Mouse (Mus musculus) liver, postnatal 0 days (tissue): Measurements from ENCODE around the gene Tor1b. TPM values are rescaled to one million over a fixed set of nuclear protein-coding genes. Genes with fewer than 3 reads are reported as not detected.

ENCODE experiments used
- ATAC-seq: fragments of 200-750 bp; cut with Nextera tagmentation; 2 replicates; pipeline ENCODE4 v1.8.0; 2017; ENCODE audit warnings: mild to moderate bottlenecking, moderate library complexity
- DNase-seq: peaks from one replicate; pipeline ENCODE4 v3.0.0-alpha.2; 2016
- H3K27ac ChIP-seq: fragments of 300-500 bp; sonication (generic); 2 replicates; pipeline ENCODE4 v1.5.1; 2014; ENCODE audit warnings: antibody characterized with exemption, moderate library complexity, mild to moderate bottlenecking, low read depth
- H3K27me3 ChIP-seq: fragments of 300-500 bp; sonication (generic); 2 replicates; pipeline ENCODE4 v1.6.1; 2014; ENCODE audit warnings: low read length, control low read depth, mixed read lengths; ENCODE audit not compliant: insufficient read depth
- H3K36me3 ChIP-seq: fragments of 300-500 bp; sonication (generic); replicated peaks from 2 replicates; pipeline ENCODE4 v1.6.1; 2014; ENCODE audit warnings: mild to moderate bottlenecking, control low read depth, low read length, moderate library complexity, mixed read lengths; ENCODE audit not compliant: insufficient read depth
- H3K4me1 ChIP-seq: fragments of 300-500 bp; sonication (generic); 2 replicates; pipeline ENCODE4 v1.6.1; 2014; ENCODE audit warnings: antibody characterized with exemption, mild to moderate bottlenecking, control low read depth; ENCODE audit not compliant: insufficient read depth
- H3K4me2 ChIP-seq: fragments of 300-500 bp; sonication (generic); 2 replicates; pipeline ENCODE4 v1.6.1; 2014; ENCODE audit warnings: low read depth, mild to moderate bottlenecking, low read length, moderate library complexity, mixed read lengths
- H3K4me3 ChIP-seq: fragments of 300-500 bp; sonication (generic); 2 replicates; pipeline ENCODE4 v1.5.1; 2014; ENCODE audit warnings: low read depth, low read length
- H3K9ac ChIP-seq: fragments of 300-500 bp; sonication (generic); replicated peaks from 2 replicates; pipeline ENCODE4 v1.6.1; 2014; ENCODE audit warnings: mild to moderate bottlenecking, moderate library complexity
- H3K9me3 ChIP-seq: fragments of 300-500 bp; sonication (generic); 2 replicates; pipeline ENCODE4 v1.6.1; 2016; ENCODE audit warnings: mild to moderate bottlenecking, control low read depth, low read length, mixed read lengths
- CTCF ChIP-seq: sonication (generic); IDR thresholded peaks from 2 replicates; pipeline ENCODE4 v1.5.1; 2016; ENCODE audit warnings: antibody characterized with exemption, low read depth
- EP300 ChIP-seq: IDR thresholded peaks from 2 replicates; pipeline ENCODE4 v1.6.1; 2016; ENCODE audit warnings: antibody characterized with exemption, low read depth, mild to moderate bottlenecking
- WGBS: fragments of 180-500 bp; shearing (Covaris S2); extraction: QIAGEN DNeasy Blood & Tissue Kit; methylation state at CpG from one replicate; pipeline ENCODE4 v1.1.7; 2014; ENCODE audit not compliant: insufficient replicate concordance; 5-methylcytosine and 5-hydroxymethylcytosine counted together
- polyA plus RNA-seq: library from polyadenylated mRNA; unstranded; fragments of >200 nt; fragmentation: Nextera tagmentation; extraction: Ambion mirVana; gene quantifications from 2 replicates; pipeline ENCODE4 v1.2.1, GENCODE M21; 2015

Gene Tor1b
- polyA plus RNA-seq = 29.2 and 31.1 TPM in 2 replicates

GRCm38 (mm10) chr2:30952824-30953490 is at the start of gene Tor1b:
Gene Tor1b, plus strand, starts transcription at chr2:30952959.
- H3K4me2 ChIP-seq = peak within 1 kb of the TSS; percentile 83
- H3K27ac ChIP-seq = peak within 1 kb of the TSS; percentile 92
- peaks cover 39% of the 10 kb centered on the region for H3K4me1 ChIP-seq
- TF ChIP-seq CTCF = peak; percentile 46
- no peak for TF ChIP-seq EP300
- H3K9me3 ChIP-seq = no peaks in the 10 kb centered on the region
- peak within 1 kb of the TSS; percentile 78 for H3K4me3 ChIP-seq
- no peaks in the 10 kb centered on the region for H3K27me3 ChIP-seq
- peaks cover 32% of the 10 kb centered on the region for H3K36me3 ChIP-seq
- under 1% methylated on average over 60 of the region's 60 CpGs for WGBS
- ATAC-seq (peak; percentile 88), DNase-seq (peak; percentile 89)
- H3K9ac ChIP-seq = peak within 1 kb of the TSS; percentile 83

GRCm38 (mm10) chr2:30904231-30904630 is 48.5 kb upstream of the Tor1b start:
- Histone ChIP-seq H3K9ac (no peak overlapping the region), H3K4me3 (no peak overlapping the region), H3K27ac (no peak overlapping the region), H3K27me3 (peaks cover 17% of the 10 kb centered on the region; the same call in 1 of the 2 replicates), H3K36me3 (no peaks in the 10 kb centered on the region), H3K9me3 (no peaks in the 10 kb centered on the region), H3K4me2 (no peak overlapping the region), H3K4me1 (no peaks in the 10 kb centered on the region)
- ATAC-seq = no peak
- no peak for DNase-seq
- 78% methylated on average over 6 of the region's 6 CpGs for WGBS
- TF ChIP-seq EP300 = no peak
- no peak for TF ChIP-seq CTCF

DNA sequence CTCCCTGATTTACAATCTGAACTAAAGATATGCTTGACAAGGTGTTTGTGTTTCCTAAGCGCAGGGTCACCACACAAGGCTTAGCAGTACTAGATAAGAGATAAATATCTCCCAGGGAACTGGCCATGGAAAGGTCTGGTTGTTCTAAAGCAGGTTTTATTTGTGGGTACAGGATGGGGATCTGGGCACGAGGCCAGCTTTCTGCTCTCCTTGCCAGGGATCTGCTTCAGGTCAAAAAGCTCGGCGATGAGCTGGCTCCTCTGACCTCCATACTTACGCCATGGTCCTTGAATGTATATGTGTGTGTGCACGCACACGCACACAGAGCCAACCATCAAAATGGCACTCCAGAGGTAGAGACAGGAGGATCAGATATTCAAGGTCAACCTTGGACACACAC is 47.8 kb upstream of the Tor1b start:
- peaks cover 17% of the 10 kb centered on the region; the same call in 1 of the 2 replicates for H3K27me3 ChIP-seq
- no peak for TF ChIP-seq CTCF
- no peak for TF ChIP-seq EP300
- DNase-seq = no peak
- ATAC-seq = no peak
- WGBS = 72% methylated on average over 7 of the region's 7 CpGs
- H3K9ac ChIP-seq = no peak overlapping the region
- no peaks in the 10 kb centered on the region for H3K36me3 ChIP-seq
- H3K4me2 ChIP-seq = no peak overlapping the region
- no peaks in the 10 kb centered on the region for H3K4me1 ChIP-seq
- H3K4me3 ChIP-seq = no peak overlapping the region
- H3K27ac ChIP-seq = no peak overlapping the region
- H3K9me3 ChIP-seq = no peaks in the 10 kb centered on the region

GRCm38 (mm10) chr2:30905906-30906305 is 46.9 kb upstream of the Tor1b start:
- Histone ChIP-seq H3K9me3 (no peaks in the 10 kb centered on the region), H3K4me2 (no peak overlapping the region), H3K27ac (no peak overlapping the region), H3K36me3 (no peaks in the 10 kb centered on the region), H3K4me3 (no peak overlapping the region), H3K4me1 (no peaks in the 10 kb centered on the region), H3K9ac (no peak overlapping the region), H3K27me3 (peaks cover 17% of the 10 kb centered on the region; the same call in 1 of the 2 replicates)
- no peak for DNase-seq
- no peak for ATAC-seq
- WGBS = 86% methylated on average over 8 of the region's 8 CpGs
- no peak for TF ChIP-seq CTCF
- TF ChIP-seq EP300 = no peak

- H3K4me3 ChIP-seq = no peak overlapping the region
- no peak overlapping the region for H3K9ac ChIP-seq
- ATAC-seq (no peak), DNase-seq (no peak)
- H3K36me3 ChIP-seq = no peaks in the 10 kb centered on the region
- H3K27me3 ChIP-seq = peaks cover 15% of the 10 kb centered on the region; the same call in 1 of the 2 replicates
- WGBS = 61% methylated on average over 4 of the region's 4 CpGs
- no peak overlapping the region for H3K4me2 ChIP-seq
- no peak for TF ChIP-seq EP300
- TF ChIP-seq CTCF = no peak
- H3K4me1 ChIP-seq = no peaks in the 10 kb centered on the region
- no peaks in the 10 kb centered on the region for H3K9me3 ChIP-seq
- no peak overlapping the region for H3K27ac ChIP-seq
These were observed 46.1 kb upstream of the Tor1b start for GRCm38 (mm10) chr2:30906641-30907040.

GRCm38 (mm10) chr2:30912291-30912773 is 40.4 kb upstream of the Tor1b start:
- no peak overlapping the region for H3K4me2 ChIP-seq
- H3K36me3 ChIP-seq = no peaks in the 10 kb centered on the region
- TF ChIP-seq CTCF (no peak), EP300 (no peak)
- peak; percentile 36; the same call in 1 of the 2 replicates for ATAC-seq
- no peaks in the 10 kb centered on the region for H3K4me1 ChIP-seq
- H3K4me3 ChIP-seq = no peak overlapping the region
- 56% methylated on average over 4 of the region's 4 CpGs for WGBS
- peak; percentile 44 for DNase-seq
- no peaks in the 10 kb centered on the region for H3K9me3 ChIP-seq
- H3K27ac ChIP-seq = 0 out of 2 replicates have a peak overlapping the region, but pooled peaks have one; percentile 6
- no peak overlapping the region for H3K9ac ChIP-seq
- no peaks in the 10 kb centered on the region for H3K27me3 ChIP-seq
